Mouse (Mus musculus) megakaryocyte, embryonic 14.5 days (primary cell): Measurements from ENCODE around the gene Tsc2.

Experiments
- FLI1 ChIP-seq: IDR thresholded peaks from 2 replicates; pipeline ENCODE4 v1.6.1; 2012; ENCODE audit warnings: low read length, inconsistent platforms, mixed read lengths
- GATA1 ChIP-seq: IDR thresholded peaks from 3 replicates; pipeline ENCODE4 v1.6.1; 2012; ENCODE audit warnings: mixed read lengths, low read length, inconsistent platforms, borderline replicate concordance

DNA sequence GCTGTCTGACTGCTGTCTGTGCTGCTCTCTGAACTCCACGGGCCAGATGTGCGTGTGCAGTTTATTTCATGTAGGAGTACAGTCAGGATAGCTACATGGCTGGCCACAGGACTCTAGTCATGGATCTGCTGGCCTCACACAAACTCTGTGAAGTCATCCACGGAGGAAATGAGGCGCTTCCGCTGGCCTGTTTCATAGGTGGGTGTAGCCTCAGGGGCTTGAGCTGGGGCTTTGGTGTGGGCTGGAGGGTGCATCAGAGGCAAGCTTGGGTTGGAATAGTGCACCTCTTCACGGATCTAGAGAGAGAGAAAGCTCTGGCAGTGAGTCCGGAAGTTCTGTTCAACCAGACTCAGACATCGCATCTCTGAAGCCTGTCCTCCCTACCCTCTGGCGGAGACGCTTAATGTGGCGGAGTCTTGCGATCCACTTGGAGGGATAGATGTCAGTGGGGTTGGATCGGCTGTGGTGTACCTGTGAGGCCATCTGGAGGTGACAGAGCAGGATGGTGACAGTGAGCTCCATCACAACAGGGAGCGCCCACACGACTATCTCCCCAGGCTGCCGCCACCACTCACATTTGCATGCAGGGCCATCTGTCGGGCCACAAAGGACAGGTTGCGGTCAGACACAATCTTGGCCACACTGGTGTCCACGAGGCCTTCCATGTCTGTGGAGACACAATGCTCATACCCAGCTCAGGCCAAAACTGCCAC lies 35.8 kb downstream of the Tsc2 start:
- TF ChIP-seq FLI1 (no peak), GATA1 (no peak)
